Mouse (Mus musculus): ENCODE measurements around the gene Ccdc28b.

- TF ChIP-seq CTCF (IDR thresholded peaks at IDR 0.05; ENCODE audit: low read depth) (no peak), EP300 (IDR thresholded peaks at IDR 0.05; ENCODE audit: low read depth) (no peak)
Observed at GRCm38 (mm10) chr4:129622803-129623535, 778 bp downstream of the Ccdc28b start.

Measured in heart, postnatal 0 days (tissue).